Mouse (Mus musculus): Measurements from ENCODE around the gene Stim2. TPM values are rescaled to one million over a fixed set of nuclear protein-coding genes. Genes with fewer than 3 reads are reported as not detected.
A peak's percentile ranks its signal among the peaks of the same experiment; 100 is the strongest.

Stim2 gene
- polyA plus RNA-seq, 1 experiment from 2014 or later, result 22.6 TPM

DNA sequence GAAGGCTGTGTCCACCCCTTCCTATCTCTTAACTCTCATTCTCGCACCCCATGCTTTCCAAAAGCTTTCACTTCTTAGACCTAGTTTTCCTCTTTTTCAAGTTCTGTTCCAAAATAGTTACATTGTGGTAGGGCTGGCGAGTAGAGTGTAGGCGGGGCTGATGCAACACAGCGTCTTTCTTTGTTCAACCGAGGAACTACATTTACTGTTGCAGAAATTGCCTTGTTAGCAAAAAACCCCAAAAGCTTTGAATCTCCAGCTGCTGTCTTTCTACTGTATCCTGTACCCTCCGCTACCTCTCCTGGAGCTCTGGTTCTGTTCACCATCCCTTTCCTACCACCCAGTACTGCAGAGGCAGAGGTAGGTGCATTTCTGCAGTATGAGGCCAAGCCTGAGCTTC, 99.9 kb downstream of the Stim2 start:
- no peaks in the 10 kb centered on the region for H3K27me3 ChIP-seq
- ATAC-seq (ENCODE audit: insufficient number of reproducible peaks, low FRiP score, low TSS enrichment, low read depth), result no peak
- 63% methylated on average over 6 of the region's 6 CpGs for WGBS
- H3K27ac ChIP-seq, result peak overlapping the region; percentile 17; the same call in 1 of the 2 replicates
- H3K36me3 ChIP-seq, result no peaks in the 10 kb centered on the region
- H3K9ac ChIP-seq, result no peak overlapping the region
- no peaks in the 10 kb centered on the region for H3K9me3 ChIP-seq
- H3K4me2 ChIP-seq, result no peak overlapping the region
- H3K4me3 ChIP-seq, result no peak overlapping the region
- H3K4me1 ChIP-seq, result peaks cover 17% of the 10 kb centered on the region

DNA sequence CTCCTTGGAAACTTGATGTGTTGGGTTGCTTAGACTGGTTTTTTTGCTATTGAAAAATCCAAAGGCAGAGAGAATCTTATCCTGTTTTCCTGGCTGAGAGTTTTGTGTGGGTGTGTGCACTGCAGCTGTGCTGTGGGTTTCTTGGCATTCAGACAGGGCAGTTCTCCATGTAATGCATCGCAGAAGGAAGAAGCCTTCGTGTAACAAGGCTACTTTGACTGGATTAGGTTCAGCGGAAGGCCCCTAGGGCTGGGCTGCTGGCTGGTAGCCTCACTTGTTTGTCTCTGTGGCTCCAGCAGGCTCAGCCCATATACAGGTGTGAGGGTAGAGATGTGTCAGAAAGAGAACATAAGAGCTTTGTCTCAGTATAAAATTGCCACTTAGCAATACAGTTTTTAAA, 102.6 kb downstream of the Stim2 start:
- Histone ChIP-seq H3K27ac (peak overlapping the region; percentile 29; the same call in 1 of the 2 replicates), H3K4me2 (no peak overlapping the region), H3K4me3 (no peak overlapping the region), H3K9me3 (no peaks in the 10 kb centered on the region), H3K4me1 (peaks cover 17% of the 10 kb centered on the region), H3K9ac (no peak overlapping the region), H3K36me3 (0 out of 2 replicates have a peak, but pooled peaks cover 4% of the 10 kb centered on the region), H3K27me3 (no peaks in the 10 kb centered on the region)
- 11% methylated on average over 3 of the region's 3 CpGs for WGBS
- ATAC-seq (ENCODE audit: insufficient number of reproducible peaks, low FRiP score, low TSS enrichment, low read depth), result no peak; the same call in 1 of the 2 replicates

DNA sequence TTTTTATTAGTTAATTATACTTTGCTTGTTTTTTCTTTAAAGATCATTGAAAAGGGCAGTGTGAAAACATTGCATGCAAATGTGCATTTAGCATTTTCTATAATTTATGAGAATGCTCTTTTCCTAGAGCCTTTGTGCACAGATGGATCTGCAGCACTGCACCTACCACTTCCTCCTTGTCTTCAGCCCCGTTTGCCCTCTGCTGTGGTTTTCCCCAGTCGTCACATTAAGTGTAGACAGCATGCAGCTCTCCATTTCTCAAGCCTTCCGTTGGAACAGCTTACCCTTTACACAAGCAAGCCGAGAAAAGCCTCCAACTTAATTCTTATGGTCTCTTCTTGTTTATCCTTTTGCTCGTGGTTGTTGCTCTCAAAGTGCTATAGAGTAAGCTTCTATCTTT, 103.0 kb downstream of the Stim2 start:
- 38% methylated on average over 5 of the region's 5 CpGs for WGBS
- Histone ChIP-seq H3K9me3 (no peaks in the 10 kb centered on the region), H3K36me3 (0 out of 2 replicates have a peak, but pooled peaks cover 4% of the 10 kb centered on the region), H3K4me1 (peaks cover 17% of the 10 kb centered on the region), H3K9ac (no peak overlapping the region), H3K4me2 (no peak overlapping the region), H3K27me3 (no peaks in the 10 kb centered on the region), H3K27ac (no peak overlapping the region), H3K4me3 (no peak overlapping the region)
- no peak for ATAC-seq (ENCODE audit: insufficient number of reproducible peaks, low FRiP score, low TSS enrichment, low read depth)

DNA sequence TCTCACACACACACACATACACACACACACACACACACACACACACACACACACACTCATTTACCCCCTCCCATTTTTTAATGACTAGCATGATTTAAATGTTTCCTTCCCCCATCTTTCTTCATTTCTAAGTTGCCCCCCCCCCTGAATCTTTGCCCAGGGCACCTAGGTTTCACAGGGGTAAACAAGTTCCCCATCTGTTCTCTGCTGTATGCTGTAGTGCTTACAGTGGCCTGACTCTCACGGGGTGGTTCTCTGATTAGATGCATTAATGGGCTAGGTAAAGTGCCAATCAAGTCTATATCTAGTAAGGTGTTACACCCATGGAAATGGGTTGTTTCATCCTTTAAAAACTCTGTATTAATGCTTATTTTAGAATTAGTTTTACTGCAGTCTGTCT, 103.7 kb downstream of the Stim2 start:
- no peaks in the 10 kb centered on the region for H3K9me3 ChIP-seq
- H3K4me2 ChIP-seq, result no peak overlapping the region
- ATAC-seq (ENCODE audit: insufficient number of reproducible peaks, low FRiP score, low TSS enrichment, low read depth), result no peak
- 0 out of 2 replicates have a peak, but pooled peaks cover 4% of the 10 kb centered on the region for H3K36me3 ChIP-seq
- WGBS, result 65% methylated on average over 1 of the region's 1 CpGs
- no peaks in the 10 kb centered on the region for H3K27me3 ChIP-seq
- H3K9ac ChIP-seq, result no peak overlapping the region
- no peak overlapping the region for H3K27ac ChIP-seq
- peaks cover 17% of the 10 kb centered on the region for H3K4me1 ChIP-seq
- H3K4me3 ChIP-seq, result no peak overlapping the region

DNA sequence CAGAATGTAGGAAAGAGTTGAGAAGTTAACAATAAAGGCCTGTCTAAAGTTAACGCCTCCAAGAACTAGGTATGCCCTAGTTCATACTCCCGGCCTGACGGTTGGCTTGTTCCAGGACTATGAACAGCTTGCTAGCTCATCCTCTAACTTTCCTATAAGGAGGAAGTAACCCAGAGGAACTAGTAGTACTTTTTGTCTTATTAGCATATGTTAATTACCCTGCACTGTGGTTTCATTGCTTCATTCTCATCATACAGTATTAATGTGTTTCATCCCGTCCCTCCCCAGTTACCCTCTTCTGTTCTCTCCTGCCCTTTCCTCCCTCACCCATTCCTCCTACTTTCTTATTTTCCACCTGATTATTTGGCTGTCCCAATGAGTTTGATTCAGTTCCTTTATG, 108.4 kb downstream of the Stim2 start:
- H3K4me2 ChIP-seq, result no peak overlapping the region
- H3K9me3 ChIP-seq, result no peaks in the 10 kb centered on the region
- H3K36me3 ChIP-seq, result peaks cover 12% of the 10 kb centered on the region; the same call in 1 of the 2 replicates
- no peak for ATAC-seq (ENCODE audit: insufficient number of reproducible peaks, low FRiP score, low TSS enrichment, low read depth)
- no peak overlapping the region for H3K9ac ChIP-seq
- 89% methylated on average over 4 of the region's 4 CpGs for WGBS
- no peak overlapping the region for H3K4me3 ChIP-seq
- H3K4me1 ChIP-seq, result no peaks in the 10 kb centered on the region
- no peaks in the 10 kb centered on the region for H3K27me3 ChIP-seq
- H3K27ac ChIP-seq, result no peak overlapping the region

DNA sequence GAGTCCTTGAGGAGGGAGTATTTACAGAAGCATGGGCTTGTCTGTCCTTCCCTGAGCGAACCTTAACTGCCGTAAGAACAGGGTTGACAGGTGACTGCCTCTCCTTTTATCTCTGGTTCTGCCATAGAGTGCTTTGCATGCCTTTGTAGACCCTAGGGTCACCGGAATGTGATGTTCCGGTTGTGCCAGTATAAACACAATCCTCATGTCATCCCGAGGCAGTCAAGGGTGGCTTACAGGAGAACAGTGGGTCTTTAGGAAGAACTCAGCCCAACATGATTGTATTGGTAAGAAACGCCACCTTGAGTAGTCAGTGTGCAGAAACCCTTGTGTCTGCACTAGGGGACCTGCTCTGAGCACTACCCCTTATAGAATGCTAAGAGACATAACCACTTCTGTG, 108.8 kb downstream of the Stim2 start:
- H3K27me3 ChIP-seq, result no peaks in the 10 kb centered on the region
- H3K9ac ChIP-seq, result no peak overlapping the region
- no peaks in the 10 kb centered on the region for H3K9me3 ChIP-seq
- no peaks in the 10 kb centered on the region for H3K4me1 ChIP-seq
- H3K4me3 ChIP-seq, result no peak overlapping the region
- H3K27ac ChIP-seq, result no peak overlapping the region
- H3K36me3 ChIP-seq, result peaks cover 12% of the 10 kb centered on the region; the same call in 1 of the 2 replicates
- WGBS, result 71% methylated on average over 6 of the region's 6 CpGs
- H3K4me2 ChIP-seq, result no peak overlapping the region
- no peak for ATAC-seq (ENCODE audit: insufficient number of reproducible peaks, low FRiP score, low TSS enrichment, low read depth)

DNA sequence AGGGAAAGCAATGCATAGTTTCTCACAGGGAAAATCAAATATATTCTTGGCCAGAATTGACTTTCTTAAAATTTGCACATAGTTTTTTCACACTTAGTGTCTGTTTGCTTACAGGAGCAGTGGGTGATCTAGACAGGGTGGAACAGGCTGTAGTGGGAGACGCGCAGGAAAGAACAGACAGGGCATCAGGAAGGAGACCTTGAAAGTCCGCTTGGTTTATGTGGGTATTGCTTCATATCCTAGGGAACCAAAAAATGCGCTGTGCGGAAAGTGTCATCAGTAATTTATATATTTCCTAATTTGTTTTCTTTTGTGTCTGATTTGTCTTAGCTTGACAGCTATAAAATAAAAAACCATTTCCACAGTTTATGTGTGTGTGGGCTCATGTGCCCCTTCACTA, 110.8 kb downstream of the Stim2 start:
- Histone ChIP-seq H3K27ac (no peak overlapping the region), H3K4me1 (no peaks in the 10 kb centered on the region), H3K36me3 (peaks cover 12% of the 10 kb centered on the region; the same call in 1 of the 2 replicates), H3K27me3 (no peaks in the 10 kb centered on the region), H3K4me2 (no peak overlapping the region), H3K9ac (no peak overlapping the region), H3K9me3 (no peaks in the 10 kb centered on the region), H3K4me3 (no peak overlapping the region)
- no peak for ATAC-seq (ENCODE audit: insufficient number of reproducible peaks, low FRiP score, low TSS enrichment, low read depth)
- WGBS, result 93% methylated on average over 5 of the region's 5 CpGs

DNA sequence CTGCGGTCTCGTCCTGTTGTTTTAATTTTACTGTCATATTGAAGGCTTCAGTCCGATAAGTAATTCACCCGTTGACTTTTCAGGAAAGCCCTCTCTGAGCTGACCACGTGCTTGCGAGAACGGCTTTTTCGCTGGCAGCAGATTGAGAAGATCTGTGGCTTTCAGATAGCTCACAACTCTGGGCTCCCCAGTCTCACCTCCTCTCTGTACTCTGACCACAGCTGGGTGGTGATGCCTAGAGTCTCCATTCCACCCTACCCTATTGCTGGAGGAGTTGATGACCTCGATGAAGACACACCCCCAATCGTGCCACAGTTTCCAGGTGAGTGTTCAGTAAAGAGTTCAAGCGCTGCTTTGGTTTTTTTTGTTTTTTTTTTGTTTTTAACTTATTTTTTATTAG, 112.5 kb downstream of the Stim2 start:
- ATAC-seq (ENCODE audit: insufficient number of reproducible peaks, low FRiP score, low TSS enrichment, low read depth), result no peak
- Histone ChIP-seq H3K4me2 (no peak overlapping the region), H3K27me3 (no peaks in the 10 kb centered on the region), H3K4me1 (no peaks in the 10 kb centered on the region), H3K27ac (no peak overlapping the region), H3K9me3 (no peaks in the 10 kb centered on the region), H3K4me3 (no peak overlapping the region), H3K9ac (no peak overlapping the region), H3K36me3 (peaks cover 9% of the 10 kb centered on the region; the same call in 1 of the 2 replicates)
- WGBS, result 84% methylated on average over 11 of the region's 11 CpGs

DNA sequence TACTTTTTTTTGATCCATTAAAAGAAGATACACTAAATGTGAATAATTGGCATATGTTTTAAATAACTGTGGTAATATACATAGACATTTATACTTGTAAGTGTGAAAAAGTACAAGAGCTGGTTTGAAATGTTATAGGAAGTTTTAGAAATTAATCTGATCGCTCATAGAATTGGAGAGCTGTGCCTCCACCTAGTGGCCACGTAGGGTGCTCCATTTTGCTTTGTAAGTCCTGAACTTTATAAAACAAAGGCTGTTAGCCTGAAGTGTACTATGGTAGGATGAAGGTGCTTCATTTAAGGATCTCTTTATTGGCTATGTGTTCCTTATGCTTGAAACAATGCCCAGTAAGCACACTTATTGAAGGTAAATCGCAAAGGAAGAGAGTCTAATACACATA, 115.0 kb downstream of the Stim2 start:
- no peak overlapping the region for H3K4me2 ChIP-seq

DNA sequence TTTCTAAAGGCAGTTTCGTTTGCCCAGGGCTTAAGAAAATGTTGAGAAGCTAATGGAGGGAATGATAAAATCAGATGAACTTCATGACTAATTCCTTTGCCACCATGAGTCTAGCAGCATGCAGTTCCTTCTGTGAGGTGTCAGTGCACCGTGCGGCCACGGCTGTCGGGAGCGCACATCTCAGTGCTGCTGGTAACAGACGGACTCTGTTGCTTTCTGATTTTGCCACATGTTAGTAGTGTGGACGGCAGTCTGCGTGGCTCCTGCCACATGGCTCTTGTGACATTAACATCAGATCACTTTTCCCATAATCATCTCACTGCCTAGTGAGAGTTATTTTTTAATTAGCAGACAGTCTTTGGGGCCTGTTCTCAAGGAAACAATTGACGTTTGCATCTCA, 118.2 kb downstream of the Stim2 start:
- H3K27ac ChIP-seq, result no peak overlapping the region
- peaks cover 13% of the 10 kb centered on the region for H3K36me3 ChIP-seq
- H3K9me3 ChIP-seq, result no peaks in the 10 kb centered on the region
- no peak overlapping the region for H3K4me2 ChIP-seq
- no peaks in the 10 kb centered on the region for H3K4me1 ChIP-seq
- no peak overlapping the region for H3K9ac ChIP-seq
- no peak overlapping the region for H3K4me3 ChIP-seq
- WGBS, result 83% methylated on average over 10 of the region's 10 CpGs
- H3K27me3 ChIP-seq, result no peaks in the 10 kb centered on the region
- no peak for ATAC-seq (ENCODE audit: insufficient number of reproducible peaks, low FRiP score, low TSS enrichment, low read depth)

More for the DNA sequence above, 115.0 kb downstream of the Stim2 start:
- Histone ChIP-seq H3K4me3 (no peak overlapping the region), H3K36me3 (peaks cover 15% of the 10 kb centered on the region), H3K27ac (no peak overlapping the region), H3K4me1 (no peaks in the 10 kb centered on the region), H3K27me3 (no peaks in the 10 kb centered on the region), H3K9ac (no peak overlapping the region), H3K9me3 (no peaks in the 10 kb centered on the region)
- WGBS, result 34% methylated on average over 3 of the region's 3 CpGs
- no peak for ATAC-seq (ENCODE audit: insufficient number of reproducible peaks, low FRiP score, low TSS enrichment, low read depth)

DNA sequence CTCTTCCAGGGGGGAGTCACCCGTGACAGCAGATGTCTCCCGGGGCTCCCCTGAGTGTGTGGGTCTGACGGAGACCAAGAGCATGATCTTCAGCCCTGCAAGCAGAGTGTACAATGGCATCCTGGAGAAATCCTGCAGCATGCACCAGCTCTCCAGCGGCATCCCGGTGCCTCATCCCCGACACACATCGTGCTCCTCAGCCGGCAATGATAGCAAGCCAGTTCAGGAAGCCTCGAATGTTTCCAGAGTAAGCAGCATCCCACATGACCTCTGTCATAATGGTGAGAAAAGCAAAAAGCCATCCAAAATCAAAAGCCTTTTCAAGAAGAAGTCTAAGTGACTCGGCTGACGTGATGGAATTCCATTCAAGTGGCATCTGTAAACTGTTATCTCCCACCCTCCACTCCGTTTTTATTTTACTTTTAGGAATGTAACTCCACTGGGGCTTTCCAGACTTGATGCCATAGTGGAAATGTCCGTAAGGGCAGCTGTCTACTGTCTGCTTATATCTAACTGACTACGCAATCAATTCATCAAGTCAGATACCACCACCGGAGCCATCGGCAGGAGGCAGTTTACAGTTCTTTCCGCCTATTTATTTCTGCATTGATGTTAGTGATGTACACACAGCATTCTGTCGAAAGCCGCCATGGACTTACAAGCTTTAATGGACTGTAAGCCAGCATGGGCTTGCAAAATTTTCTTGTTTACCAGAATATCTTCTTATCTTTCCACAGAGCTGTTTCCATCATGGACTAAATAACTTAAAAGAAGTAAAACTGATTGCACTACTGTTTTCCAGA, 120.3 kb downstream of the Stim2 start:
- no peak for ATAC-seq (ENCODE audit: insufficient number of reproducible peaks, low FRiP score, low TSS enrichment, low read depth)
- H3K27ac ChIP-seq, result no peak overlapping the region
- H3K4me1 ChIP-seq, result no peaks in the 10 kb centered on the region
- no peak overlapping the region for H3K4me3 ChIP-seq
- H3K27me3 ChIP-seq, result no peaks in the 10 kb centered on the region
- H3K9me3 ChIP-seq, result no peaks in the 10 kb centered on the region
- H3K9ac ChIP-seq, result no peak overlapping the region
- 82% methylated on average over 19 of the region's 19 CpGs for WGBS
- H3K36me3 ChIP-seq, result peaks cover 13% of the 10 kb centered on the region
- no peak overlapping the region for H3K4me2 ChIP-seq

DNA sequence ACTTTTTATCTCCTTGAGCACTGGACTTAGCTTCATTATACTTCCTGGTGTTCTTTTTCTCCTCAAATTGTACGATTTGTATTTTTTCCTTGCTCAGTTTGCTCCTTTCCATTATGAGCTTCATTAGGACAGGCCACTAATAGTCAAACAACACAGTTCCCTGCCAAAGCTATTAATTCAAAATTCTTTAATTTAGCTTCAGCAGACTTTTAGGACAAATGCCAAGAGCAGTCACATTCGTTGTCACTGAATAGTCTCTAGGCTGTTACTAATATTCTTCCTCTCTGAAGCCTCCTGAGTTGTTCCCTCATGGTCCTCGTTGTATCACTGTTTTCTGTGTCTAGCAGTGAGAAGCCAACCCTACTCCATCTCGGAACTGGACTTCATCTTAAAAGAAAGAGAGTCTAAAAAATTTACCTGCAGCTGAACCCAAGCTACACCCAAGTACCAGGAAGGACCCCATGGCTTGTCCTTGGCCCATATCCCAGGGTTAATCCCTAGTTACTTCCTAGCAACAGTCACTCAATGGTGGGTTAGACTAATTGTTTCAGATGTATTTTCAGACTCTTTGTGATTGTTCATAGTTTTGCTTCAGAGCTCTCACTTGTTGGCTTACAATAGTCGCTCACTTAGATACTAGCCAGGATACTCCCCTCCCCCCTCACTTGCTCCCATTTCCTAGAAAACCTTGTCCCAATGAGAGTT, 149.9 kb downstream of the Stim2 start:
- H3K9ac ChIP-seq, result no peak overlapping the region
- WGBS, result 82% methylated on average over 5 of the region's 5 CpGs
- H3K4me1 ChIP-seq, result no peaks in the 10 kb centered on the region
- no peak overlapping the region for H3K4me2 ChIP-seq
- no peaks in the 10 kb centered on the region for H3K27me3 ChIP-seq
- ATAC-seq (ENCODE audit: insufficient number of reproducible peaks, low FRiP score, low TSS enrichment, low read depth), result no peak
- H3K36me3 ChIP-seq, result no peaks in the 10 kb centered on the region
- no peaks in the 10 kb centered on the region for H3K9me3 ChIP-seq
- H3K4me3 ChIP-seq, result no peak overlapping the region
- H3K27ac ChIP-seq, result no peak overlapping the region
